ENCODE assay signal across 8 mouse cellular contexts in genomic region chr10:18407062-18407830, GRCm38 (mm10).
DNase-seq lines count a peak whose midpoint lies in the region; ATAC-seq lines count a peak whose summit lies in the region.

No protein-coding gene starts in this region.

- WGBS in heart, embryonic 13.5 days, result under 1% methylated on average over 21 of the region's 21 CpGs
- WGBS in kidney, embryonic 15.5 days, result under 1% methylated on average over 21 of the region's 21 CpGs
- under 1% methylated on average over 21 of the region's 21 CpGs for WGBS in liver, embryonic 11.5 days

- DNase-seq in CD8-positive naive resting alpha-beta T cell, adult 2 months (ENCODE audit: low read depth in 2 of 2, low spot score in 2 of 2), result peak; percentile 26 to 50
- DNase-seq in brain, embryonic 18.5 days (ENCODE audit: low read depth, low spot score), result peak; percentile 70
- peak; percentile 58 for DNase-seq in fibroblast of lung, adult 2 months (ENCODE audit: low read depth)
- peak; percentile 77 for DNase-seq in liver, embryonic 11.5 days (ENCODE audit: low spot score)
- DNase-seq in naive thymus-derived CD4-positive, alpha-beta T cell, adult 2 months (ENCODE audit: low read depth), result peak; percentile 73
- DNase-seq in thymus, adult 18-20 months, result peak; percentile 64 to 70

- no peaks in the 10 kb centered on the region for H3K9me3 ChIP-seq in heart, embryonic 13.5 days
- no peaks in the 10 kb centered on the region for H3K9me3 ChIP-seq in kidney, embryonic 15.5 days (replicated peaks)
- no peaks in the 10 kb centered on the region for H3K9me3 ChIP-seq in liver, embryonic 11.5 days (ENCODE audit: control insufficient read depth, low read length)

- H3K4me1 ChIP-seq in heart, embryonic 13.5 days, result peaks cover 50% of the 10 kb centered on the region
- H3K4me1 ChIP-seq in kidney, embryonic 15.5 days, result peaks cover 50% of the 10 kb centered on the region
- peaks cover 2% of the 10 kb centered on the region; the same call in 1 of the 2 replicates for H3K4me1 ChIP-seq in liver, embryonic 11.5 days (replicated peaks; ENCODE audit: control insufficient read depth, insufficient read depth, low read length)

- H3K27ac ChIP-seq in heart, embryonic 13.5 days (replicated peaks), result peak overlapping the region; percentile 73
- peak overlapping the region; percentile 83 for H3K27ac ChIP-seq in kidney, embryonic 15.5 days
- H3K27ac ChIP-seq in liver, embryonic 11.5 days (ENCODE audit: low read depth, low read length), result no peak overlapping the region

- peak overlapping the region; percentile 77 for H3K4me2 ChIP-seq in heart, embryonic 13.5 days
- peak overlapping the region; percentile 76 for H3K4me2 ChIP-seq in kidney, embryonic 15.5 days
- H3K4me2 ChIP-seq in liver, embryonic 11.5 days, result peak overlapping the region; percentile 77

- peak overlapping the region; percentile 83 for H3K9ac ChIP-seq in heart, embryonic 13.5 days
- H3K9ac ChIP-seq in kidney, embryonic 15.5 days, result peak overlapping the region; percentile 52
- peak overlapping the region; percentile 55 for H3K9ac ChIP-seq in liver, embryonic 11.5 days (ENCODE audit: low read depth, low read length)

- H3K36me3 ChIP-seq in heart, embryonic 13.5 days, result no peaks in the 10 kb centered on the region
- no peaks in the 10 kb centered on the region for H3K36me3 ChIP-seq in kidney, embryonic 15.5 days
- no peaks in the 10 kb centered on the region for H3K36me3 ChIP-seq in liver, embryonic 11.5 days (ENCODE audit: control insufficient read depth, insufficient read depth, low read length)

- H3K4me3 ChIP-seq in heart, embryonic 13.5 days, result peak overlapping the region; percentile 63
- peak overlapping the region; percentile 49 for H3K4me3 ChIP-seq in kidney, embryonic 15.5 days (replicated peaks)
- H3K4me3 ChIP-seq in liver, embryonic 11.5 days (ENCODE audit: low read depth, low read length), result peak overlapping the region; percentile 56

- ATAC-seq in heart, embryonic 13.5 days (ENCODE audit: extremely low read depth, insufficient number of reproducible peaks, low FRiP score, low TSS enrichment), result peak; percentile 80; the same call in 1 of the 2 replicates
- ATAC-seq in kidney, embryonic 15.5 days (replicated peaks; ENCODE audit: low FRiP score), result peak; percentile 95
- ATAC-seq in liver, embryonic 11.5 days (replicated peaks; ENCODE audit: low FRiP score), result peak; percentile 97

- no peaks in the 10 kb centered on the region for H3K27me3 ChIP-seq in heart, embryonic 13.5 days (replicated peaks)
- no peaks in the 10 kb centered on the region for H3K27me3 ChIP-seq in kidney, embryonic 15.5 days
- no peaks in the 10 kb centered on the region for H3K27me3 ChIP-seq in liver, embryonic 11.5 days (replicated peaks; ENCODE audit: control insufficient read depth, insufficient read depth, low read length)
